Mouse (Mus musculus): ENCODE measurements around the gene Psma6. TPM values are rescaled to one million over a fixed set of nuclear protein-coding genes. Genes with fewer than 3 reads are reported as not detected.
"Not testable (repeated sequence)": the region's sequence is repeated elsewhere in the genome, so short reads cannot be mapped to it uniquely, and the experiment has no call there.

The Psma6 gene
- polyA plus RNA-seq, 1 experiment = 133 TPM

- no peak for DNase-seq (ENCODE audit: extremely low spot score in 1 of 2, low spot score in 1 of 2)
Measured at GRCm38 (mm10) chr12:55389132-55390081, 5.4 kb downstream of the Psma6 start.

GRCm38 (mm10) chr12:55392120-55392519 is 8.1 kb downstream of the Psma6 start:
- DNase-seq (ENCODE audit: extremely low spot score in 1 of 2, low spot score in 1 of 2) = no peak

- no peak for DNase-seq (ENCODE audit: extremely low spot score in 1 of 2, low spot score in 1 of 2)
Measured at GRCm38 (mm10) chr12:55392733-55393577, 8.9 kb downstream of the Psma6 start.

GRCm38 (mm10) chr12:55395601-55396000 is 11.6 kb downstream of the Psma6 start:
- DNase-seq (ENCODE audit: extremely low spot score in 1 of 2, low spot score in 1 of 2) = not testable (repeated sequence)

GRCm38 (mm10) chr12:55396536-55396935 is 12.5 kb downstream of the Psma6 start:
- DNase-seq (ENCODE audit: extremely low spot score in 1 of 2, low spot score in 1 of 2) = no peak

- no peak for DNase-seq (ENCODE audit: extremely low spot score in 1 of 2, low spot score in 1 of 2)
Measured at GRCm38 (mm10) chr12:55397544-55398239, 13.7 kb downstream of the Psma6 start.

- peak; percentile 75 to 89 for DNase-seq (ENCODE audit: extremely low spot score in 1 of 2, low spot score in 1 of 2)
Measured at GRCm38 (mm10) chr12:55398240-55399127, 14.5 kb downstream of the Psma6 start.

GRCm38 (mm10) chr12:55399128-55399677 is 15.2 kb downstream of the Psma6 start:
- no peak for DNase-seq (ENCODE audit: extremely low spot score in 1 of 2, low spot score in 1 of 2)

- DNase-seq (ENCODE audit: extremely low spot score in 1 of 2, low spot score in 1 of 2) = no peak
Measured at GRCm38 (mm10) chr12:55407888-55408287, 23.9 kb downstream of the Psma6 start.

- DNase-seq (ENCODE audit: extremely low spot score in 1 of 2, low spot score in 1 of 2) = no peak
Measured at GRCm38 (mm10) chr12:55415255-55415654, 31.2 kb downstream of the Psma6 start.

- DNase-seq (ENCODE audit: extremely low spot score in 1 of 2, low spot score in 1 of 2) = no peak
Measured at GRCm38 (mm10) chr12:55415762-55416161, 31.7 kb downstream of the Psma6 start.

GRCm38 (mm10) chr12:55420220-55420619 is 36.2 kb downstream of the Psma6 start:
- DNase-seq (ENCODE audit: extremely low spot score in 1 of 2, low spot score in 1 of 2) = no peak

- no peak for DNase-seq (ENCODE audit: extremely low spot score in 1 of 2, low spot score in 1 of 2)
Measured at GRCm38 (mm10) chr12:55422057-55422456, 38.0 kb downstream of the Psma6 start.

- DNase-seq (ENCODE audit: extremely low spot score in 1 of 2, low spot score in 1 of 2) = no peak
Measured at GRCm38 (mm10) chr12:55426300-55426699, 42.3 kb downstream of the Psma6 start.

- DNase-seq (ENCODE audit: extremely low spot score in 1 of 2, low spot score in 1 of 2) = peak; percentile 18 to 45
Measured at GRCm38 (mm10) chr12:55429201-55429600, 45.2 kb downstream of the Psma6 start.

- no peak for DNase-seq (ENCODE audit: extremely low spot score in 1 of 2, low spot score in 1 of 2)
Measured at GRCm38 (mm10) chr12:55429956-55430355, 45.9 kb downstream of the Psma6 start.

GRCm38 (mm10) chr12:55432284-55432919 is 48.4 kb downstream of the Psma6 start:
- no peak for DNase-seq (ENCODE audit: extremely low spot score in 1 of 2, low spot score in 1 of 2)

- DNase-seq (ENCODE audit: extremely low spot score in 1 of 2, low spot score in 1 of 2) = no peak
Measured at GRCm38 (mm10) chr12:55432920-55433284, 48.9 kb downstream of the Psma6 start.

Measured in frontal cortex, adult 2 months (tissue).